Mouse (Mus musculus): ENCODE data around the gene Sae1. TPM values are rescaled to one million over a fixed set of nuclear protein-coding genes. Genes with fewer than 3 reads are reported as not detected.

Gene Sae1
- 100 to 1,000 TPM; 106 to 115 TPM for total RNA-seq (2021)
- long read RNA-seq, transcript Sae1-201 (9 exons, 1,875 nt): major isoform, 179 of 195 reads
- long read RNA-seq, partial matches to known transcripts: 6 of 195 reads
- long read RNA-seq, other reads (novel, unspliced or antisense): 8 of 195 reads

DNA sequence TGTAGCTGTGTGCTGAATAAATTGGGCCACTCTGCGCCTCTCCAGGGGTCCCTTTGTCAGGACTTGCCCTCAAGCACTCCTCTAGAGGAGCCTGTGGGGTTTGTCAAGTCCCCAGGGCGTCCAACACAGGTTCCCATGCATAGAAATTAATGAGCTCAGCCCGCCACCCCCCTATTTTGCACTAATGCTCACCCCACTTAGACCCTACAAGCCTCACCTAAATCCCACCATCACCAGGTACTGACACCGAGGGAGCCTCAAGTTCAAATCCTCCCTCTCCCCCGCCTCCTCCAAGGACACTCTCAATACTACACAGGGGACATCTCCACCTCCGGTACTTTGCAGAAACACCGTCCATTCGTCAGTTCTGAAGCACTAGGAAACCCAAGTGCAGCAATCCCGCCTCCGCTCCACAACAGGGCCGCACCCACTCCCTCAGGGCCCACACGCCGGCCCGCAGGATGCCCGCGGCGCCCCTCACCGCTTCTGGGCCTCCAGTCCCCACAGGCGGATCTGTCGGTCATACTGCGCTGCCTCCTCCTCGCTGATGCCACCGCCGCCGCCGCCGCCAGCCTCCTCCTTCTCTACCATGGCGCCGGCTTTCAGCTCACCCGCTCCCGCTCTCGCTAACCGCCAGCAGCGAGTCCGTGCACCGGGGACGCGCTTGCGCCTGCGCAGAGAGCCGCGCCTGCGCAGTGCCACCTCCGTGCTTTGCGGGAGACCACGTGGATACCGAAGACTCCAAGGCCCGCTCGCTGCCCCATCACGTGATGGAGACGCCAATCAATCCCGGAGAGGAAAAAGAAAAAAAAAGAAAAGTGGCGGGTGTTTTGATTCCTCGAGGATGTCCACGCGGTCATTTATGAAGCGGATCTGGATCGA is at the start of gene Sae1:
Gene Sae1, minus strand, starts transcription at position 647 of the 882 bp plus-strand sequence.
- peak; percentile 97 for DNase-seq (ENCODE audit: low spot score in 2 of 2)

DNA sequence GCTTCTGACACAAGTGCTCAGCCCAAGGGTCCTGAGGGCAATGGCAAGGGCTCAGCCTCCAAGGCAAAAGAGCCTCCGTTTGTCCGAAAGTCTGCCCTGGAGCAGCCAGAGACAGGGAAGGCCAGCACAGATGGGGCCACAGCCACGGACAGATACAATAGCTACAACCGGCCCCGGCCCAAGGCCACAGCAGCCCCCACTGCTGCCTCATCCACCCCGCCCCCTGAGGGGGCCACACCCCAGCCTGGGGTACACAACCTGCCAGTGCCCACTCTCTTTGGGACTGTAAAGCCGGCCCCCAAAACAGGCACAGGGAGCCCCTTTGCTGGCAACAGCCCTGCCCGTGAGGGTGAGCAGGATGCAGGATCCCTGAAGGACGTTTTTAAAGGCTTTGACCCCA is 47.5 kb upstream of the Sae1 start:
- DNase-seq (ENCODE audit: low spot score in 2 of 2): no peak

DNA sequence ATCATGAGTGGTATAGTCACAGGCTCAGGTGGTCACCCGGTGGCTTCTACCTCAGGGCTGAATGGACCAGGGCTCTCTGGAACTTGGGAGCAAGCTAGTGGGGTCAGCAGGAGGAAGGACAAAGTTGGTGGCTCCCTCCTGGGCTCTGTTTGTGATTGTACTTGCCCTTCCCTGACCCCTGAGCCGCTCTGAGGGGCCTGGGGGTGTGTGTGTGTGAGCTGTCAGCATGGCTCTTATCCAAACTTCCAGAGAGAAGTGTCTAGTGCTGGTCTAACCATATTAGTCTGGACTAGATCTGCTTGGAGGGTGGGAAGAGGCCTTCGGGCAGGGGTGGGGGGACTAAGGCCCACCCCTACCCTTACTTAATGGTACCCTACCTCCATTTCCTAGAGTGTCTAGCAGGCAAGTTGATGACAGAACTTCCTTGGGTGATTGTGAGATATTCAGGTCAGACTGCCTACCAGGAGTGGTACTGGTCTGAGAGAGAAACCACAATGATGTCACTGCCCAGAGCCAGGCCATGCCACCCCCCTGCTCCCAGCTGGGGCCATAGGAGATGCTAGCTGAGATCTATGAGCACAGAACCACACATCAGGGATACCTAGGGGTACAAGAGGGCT is 45.9 kb upstream of the Sae1 start:
- DNase-seq (ENCODE audit: low spot score in 2 of 2): no peak

DNA sequence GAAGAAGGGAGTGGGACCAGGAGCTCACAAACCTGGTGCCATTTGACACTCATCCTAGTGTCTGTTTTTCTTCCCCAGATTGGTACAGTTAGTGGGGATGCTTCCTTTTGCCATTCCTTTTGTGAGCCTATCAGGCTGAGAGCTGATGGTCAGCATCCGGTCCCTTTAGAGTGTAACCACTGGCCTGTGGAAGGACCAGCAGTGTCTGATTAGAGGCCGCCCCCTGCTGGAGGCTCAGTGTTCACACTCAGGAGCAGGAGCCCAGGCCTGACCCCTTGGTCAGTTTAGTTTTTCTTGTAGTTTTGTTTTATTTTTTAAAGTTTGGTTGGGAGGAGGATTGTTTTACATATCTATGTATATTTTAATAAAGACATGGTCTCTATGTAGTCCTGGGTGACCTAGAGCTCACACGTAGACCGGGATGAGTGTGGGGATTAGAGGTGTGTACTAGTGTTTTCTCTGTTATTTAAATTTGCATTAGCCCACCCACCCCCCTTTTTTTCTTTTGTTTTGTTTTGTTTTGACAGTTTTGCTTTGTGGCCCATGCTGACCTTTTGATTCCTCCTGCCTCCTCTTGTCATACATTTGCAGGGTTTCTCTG is 38.6 kb upstream of the Sae1 start:
- peak; percentile 71 to 79 for DNase-seq (ENCODE audit: low spot score in 2 of 2)

DNA sequence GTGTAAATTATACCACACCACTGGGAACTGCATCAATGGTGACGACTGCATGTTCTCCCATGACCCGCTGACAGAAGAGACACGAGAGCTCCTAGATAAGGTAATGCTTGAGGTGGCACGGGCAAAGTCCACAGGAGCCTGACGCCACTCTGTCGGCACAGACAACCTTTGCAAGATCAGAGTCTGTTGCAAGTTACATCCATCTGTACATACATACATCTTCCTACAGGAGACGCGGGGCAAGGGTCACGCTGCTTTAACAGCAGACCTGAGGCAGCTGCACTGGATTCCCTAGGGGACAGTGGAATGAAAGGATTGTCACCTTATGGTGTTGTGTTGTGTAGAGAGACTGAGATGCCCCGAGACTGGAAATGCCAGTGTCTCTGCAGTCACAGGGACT is 38.1 kb upstream of the Sae1 start:
- no peak for DNase-seq (ENCODE audit: low spot score in 2 of 2)

DNA sequence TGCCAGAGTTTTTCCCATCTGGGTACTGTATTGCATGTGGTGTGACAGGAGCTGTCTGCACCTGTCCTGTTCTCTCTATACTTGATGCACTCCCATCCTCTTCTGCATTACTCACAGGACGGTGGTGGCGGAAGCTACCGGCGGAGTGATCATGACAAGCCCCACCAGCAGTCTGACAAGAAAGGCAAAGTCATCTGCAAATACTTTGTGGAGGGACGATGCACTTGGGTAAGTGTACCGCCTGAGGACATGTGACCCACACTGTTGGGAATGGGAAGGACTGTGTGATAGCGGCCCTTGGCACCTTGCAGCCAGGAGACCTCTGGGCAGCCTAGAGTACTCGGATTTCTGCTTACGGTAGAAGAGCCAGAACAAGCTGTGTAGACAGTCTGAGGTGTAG is 36.1 kb upstream of the Sae1 start:
- no peak for DNase-seq (ENCODE audit: low spot score in 2 of 2)

DNA sequence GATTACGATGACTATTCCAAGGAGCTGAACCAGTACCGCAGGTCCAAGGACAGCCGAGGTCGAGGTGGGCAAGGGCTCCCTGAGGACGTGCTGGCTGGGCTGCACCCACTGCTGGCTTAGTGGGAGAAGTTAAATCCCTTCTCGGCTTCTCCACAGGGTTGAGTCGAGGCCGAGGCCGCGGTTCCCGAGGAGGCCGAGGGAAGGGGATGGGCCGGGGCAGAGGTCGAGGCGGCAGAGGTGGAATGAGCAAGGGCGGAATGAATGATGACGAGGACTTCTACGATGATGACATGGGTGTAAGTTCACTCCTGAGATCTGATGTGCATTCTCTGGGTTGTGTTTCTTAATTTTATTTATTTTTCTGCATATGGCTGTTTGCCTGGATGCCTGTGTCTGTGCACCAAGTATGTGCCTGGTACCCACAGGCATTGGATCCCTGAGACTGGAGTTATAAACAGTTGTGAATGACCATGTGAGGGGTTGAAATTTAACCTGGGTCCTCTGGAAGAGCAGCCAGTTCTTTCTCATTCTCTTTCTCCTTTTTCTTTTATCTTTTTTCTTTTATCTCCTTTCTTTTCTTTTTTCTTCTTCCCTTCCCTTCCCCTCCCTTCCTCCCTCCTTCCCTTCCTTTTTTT is 34.7 kb upstream of the Sae1 start:
- no peak for DNase-seq (ENCODE audit: low spot score in 2 of 2)

DNA sequence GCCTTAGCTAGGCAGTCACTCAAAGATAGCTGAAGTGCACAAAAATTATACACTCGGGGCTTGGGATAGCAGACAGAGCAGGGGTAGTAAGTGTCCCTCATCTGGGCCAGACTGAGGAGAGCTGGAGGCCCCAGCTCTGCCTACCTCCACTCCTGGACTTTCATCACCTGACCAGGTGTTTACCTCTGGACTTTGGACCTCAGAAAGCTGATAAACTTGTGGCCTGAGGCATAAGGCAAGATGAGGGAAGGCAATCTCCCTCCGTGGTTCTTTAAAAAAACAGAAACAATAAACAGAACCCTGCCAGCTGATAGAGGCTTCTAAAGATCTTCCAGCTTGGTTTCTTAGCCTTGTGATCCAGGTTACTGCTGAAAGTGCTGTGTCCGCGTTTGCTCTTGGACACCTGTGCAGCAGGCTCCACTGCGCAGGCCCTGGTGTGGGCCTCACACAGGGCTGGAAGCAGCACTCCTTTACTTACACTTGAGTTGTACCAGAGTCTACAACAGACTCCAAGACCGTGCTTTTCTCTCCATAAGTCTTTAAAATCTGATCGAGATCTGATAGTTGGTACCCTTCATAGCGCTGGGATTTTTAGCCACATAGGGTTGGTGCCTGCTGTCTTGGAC is 33.0 kb upstream of the Sae1 start:
- DNase-seq (ENCODE audit: low spot score in 2 of 2): no peak

DNA sequence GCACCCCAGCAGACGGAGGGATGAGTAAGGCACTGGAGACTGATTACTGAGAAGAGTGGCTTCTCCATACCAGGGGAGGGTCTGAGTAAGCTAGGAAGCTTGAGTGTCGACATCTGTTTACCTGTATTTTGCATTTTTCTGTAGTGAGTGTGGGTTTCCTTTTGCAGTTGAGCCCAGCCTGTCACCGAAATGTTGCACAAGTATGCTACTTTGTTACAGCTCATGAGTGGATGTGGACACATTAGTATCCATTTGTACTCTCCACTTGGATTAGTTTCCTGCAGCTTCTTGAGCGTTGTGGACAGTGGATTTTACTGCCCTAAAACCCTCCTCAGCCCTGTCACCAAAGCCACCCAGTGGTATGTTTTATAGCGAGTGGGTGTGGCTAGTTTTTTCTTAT is 31.1 kb upstream of the Sae1 start:
- no peak for DNase-seq (ENCODE audit: low spot score in 2 of 2)

DNA sequence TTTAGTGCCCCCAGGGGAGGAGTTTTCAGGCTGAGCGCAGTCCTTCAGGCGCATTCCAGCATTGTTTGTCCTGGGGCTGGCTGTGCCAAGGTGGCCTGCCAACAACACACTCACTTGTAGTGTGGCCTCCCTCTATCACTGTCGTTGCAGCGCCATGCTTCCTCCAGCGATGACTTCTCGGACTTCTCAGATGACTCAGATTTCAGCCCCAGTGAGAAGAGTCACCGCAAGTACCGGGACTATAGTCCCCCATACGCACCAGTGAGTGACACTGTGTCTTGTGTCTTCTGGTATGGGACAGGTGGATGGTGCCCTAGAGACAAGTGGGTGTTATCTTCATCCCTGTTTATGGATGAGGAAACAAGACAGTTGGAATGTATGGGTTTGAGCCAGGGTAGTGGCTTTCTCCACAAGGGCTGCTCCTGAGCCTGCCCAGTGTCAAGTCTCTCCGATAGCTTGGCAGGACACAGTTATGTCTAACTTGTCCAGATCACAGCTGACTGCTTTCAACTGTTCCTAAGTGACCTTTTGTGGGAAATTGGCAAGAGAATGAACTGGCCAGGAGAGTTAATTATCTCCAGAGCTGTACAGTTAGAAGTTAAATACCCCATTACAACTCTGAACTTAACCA is 29.6 kb upstream of the Sae1 start:
- DNase-seq (ENCODE audit: low spot score in 2 of 2): no peak

DNA sequence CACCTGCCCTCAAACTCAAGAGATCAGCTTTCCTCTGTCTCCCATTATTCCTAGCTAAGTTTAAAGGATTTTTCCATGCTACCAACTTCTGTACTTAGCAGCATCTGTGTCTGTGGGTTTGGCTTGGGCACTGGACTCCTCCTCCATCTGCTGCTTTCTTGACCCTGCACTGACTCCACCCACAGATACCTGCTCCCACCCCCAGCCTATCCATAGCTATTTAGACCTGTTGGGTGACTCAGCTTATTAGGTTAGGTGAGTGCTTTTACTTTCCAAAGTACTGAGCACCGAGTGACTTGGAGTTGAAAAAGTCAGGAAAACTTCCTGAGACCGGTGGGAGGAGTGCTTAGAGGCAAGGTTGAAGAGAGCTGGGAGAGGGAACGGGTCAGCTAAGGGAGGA is 27.8 kb upstream of the Sae1 start:
- no peak for DNase-seq (ENCODE audit: low spot score in 2 of 2)

DNA sequence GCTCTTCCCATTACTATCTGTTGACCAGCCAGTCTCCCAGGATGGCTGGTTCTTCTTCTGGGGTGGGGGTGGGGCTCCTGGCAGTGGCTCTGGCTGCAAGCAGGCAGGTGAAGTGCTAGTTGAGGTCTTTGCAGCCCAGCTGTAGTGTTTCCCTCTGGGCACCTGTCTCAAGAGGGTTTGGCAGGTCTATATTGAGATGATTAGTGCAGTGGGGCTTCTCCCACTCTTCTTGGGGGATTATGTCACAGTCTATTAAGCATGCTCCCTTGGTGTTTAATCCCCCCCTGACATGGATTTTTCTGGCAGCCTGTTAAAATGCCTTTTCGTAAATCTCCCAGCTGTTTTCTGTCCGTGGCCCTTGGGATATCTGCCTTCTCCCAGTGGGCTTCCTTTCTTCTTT is 25.3 kb upstream of the Sae1 start:
- DNase-seq (ENCODE audit: low spot score in 2 of 2): no peak

DNA sequence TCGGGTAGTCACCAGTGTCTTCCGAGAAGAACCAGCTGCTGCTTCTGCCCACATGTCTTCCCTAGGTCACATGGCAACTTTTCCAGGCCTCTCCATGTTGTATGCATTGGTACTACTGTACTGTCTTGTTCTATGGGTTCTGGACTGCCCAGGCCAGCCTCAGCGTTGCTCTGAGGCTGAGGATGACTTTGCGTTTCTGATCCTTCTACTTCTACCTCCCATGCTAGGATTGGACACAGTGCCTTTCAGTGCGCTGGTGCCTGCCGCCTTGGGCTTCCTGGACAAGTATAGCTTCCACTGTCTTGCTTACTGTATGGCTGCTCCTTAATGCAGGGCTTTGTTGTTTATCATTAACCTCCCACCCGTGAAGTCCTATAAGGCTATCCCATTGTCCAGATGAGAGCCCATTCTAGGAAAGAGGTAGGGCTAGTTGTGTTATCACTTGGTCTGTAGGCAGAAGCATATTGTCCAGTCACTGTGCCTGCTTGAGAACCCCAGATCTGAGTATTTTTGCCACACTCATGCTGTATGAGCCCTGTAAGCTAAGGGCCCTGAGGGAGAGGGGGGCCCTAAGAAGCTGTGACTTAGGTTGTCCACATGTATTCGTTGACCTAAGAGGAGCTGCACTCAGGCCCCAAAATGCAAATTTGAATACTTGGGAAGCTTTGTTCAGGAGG is 24.8 kb upstream of the Sae1 start:
- no peak for DNase-seq (ENCODE audit: low spot score in 2 of 2)

DNA sequence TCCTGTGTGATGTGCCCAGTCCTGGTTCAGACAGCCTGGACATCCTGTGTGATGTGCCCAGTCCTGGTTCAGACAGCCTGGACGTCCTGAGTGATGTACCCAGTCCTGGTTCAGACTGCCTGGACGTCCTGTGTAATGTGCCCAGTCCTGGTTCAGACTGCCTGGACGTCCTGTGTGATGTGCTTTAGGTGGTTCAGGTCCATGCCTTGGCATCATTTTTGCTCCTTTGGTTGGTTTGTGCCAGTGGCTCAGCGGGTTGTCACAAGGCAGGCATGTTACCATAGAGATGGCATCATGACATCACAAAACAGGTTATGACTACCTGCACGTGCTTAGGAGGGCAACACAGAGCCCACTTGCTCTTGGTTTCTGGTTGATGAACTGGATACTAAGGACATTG is 23.5 kb upstream of the Sae1 start:
- DNase-seq (ENCODE audit: low spot score in 2 of 2): no peak

DNA sequence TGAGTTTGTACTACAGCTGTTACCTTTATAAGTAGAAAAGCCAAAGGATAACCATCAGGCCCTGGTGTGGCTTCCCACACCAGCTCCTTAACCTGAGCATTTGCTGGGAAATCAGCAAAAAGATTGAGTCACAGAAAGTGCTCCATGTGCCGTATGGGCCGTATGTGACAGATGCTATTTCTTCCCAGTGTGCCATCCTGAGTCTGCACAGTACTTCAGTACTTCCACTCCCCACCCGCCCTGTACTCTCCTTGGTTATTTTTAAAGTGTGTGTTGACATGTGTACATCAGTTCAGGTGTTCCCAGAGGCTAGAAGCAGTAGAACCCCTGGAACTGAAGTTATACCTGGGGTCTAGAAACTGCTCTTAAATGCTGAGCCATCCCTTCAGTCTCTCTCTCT is 19.4 kb upstream of the Sae1 start:
- no peak for DNase-seq (ENCODE audit: low spot score in 2 of 2)

DNA sequence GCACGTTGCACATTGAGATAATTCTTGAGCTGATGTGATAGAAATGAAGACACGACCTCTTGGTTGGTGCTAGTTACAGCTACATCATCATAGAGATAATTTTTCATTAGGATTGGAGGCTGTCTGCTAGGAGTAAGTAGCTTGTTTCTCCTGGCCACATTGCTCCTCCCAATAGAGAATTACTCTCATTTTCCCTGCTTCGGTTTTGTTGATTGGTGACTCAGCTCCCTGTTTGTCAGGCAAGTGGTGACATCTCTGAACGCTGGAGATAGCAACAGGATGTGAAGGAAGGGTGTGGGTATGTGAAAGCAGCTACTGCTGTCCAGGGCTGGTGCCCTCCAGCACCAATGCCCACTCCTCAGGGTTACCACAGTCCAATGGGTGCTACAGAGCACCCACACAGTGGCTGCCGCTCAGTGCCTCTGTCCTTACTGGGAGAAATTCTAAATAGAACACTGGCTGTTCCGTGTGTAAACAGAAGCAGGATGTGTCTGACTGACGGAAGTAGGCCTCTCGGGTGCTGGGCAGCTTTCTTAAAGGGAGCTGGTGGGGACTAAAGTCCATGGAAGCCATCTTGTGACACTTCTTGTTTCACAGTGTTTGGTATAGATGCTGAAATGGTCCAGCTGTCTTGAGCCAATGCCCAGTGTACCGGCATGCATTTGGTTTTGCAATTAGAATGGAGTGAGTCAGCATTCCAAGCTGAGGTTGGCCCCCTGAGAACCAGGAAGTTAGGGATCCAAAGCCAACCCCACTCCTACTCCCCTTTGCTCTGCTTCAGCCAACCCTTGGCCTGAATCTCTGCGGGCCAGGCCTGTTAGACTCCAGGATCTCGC is 18.1 kb upstream of the Sae1 start:
- DNase-seq (ENCODE audit: low spot score in 2 of 2): peak; percentile 36 to 37

DNA sequence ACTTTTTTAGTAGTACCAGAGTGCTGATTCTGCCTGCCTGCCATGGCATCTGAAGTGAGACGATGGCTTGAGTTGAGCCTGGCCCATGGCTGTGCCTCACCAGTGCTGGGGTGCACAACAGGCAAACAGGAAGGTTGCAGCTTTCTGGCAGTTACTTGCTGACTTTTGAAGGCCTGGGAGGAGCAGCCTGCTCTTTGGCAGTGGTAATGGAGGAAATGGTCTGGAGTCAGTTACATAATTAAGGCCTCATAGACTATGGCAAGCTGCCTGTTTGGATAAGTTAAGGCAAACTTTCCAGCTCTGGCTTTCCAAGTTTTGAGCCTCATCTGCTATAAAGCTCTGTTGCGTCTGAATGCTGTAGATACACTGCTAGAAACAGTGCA is 17.5 kb upstream of the Sae1 start:
- DNase-seq (ENCODE audit: low spot score in 2 of 2): no peak

DNA sequence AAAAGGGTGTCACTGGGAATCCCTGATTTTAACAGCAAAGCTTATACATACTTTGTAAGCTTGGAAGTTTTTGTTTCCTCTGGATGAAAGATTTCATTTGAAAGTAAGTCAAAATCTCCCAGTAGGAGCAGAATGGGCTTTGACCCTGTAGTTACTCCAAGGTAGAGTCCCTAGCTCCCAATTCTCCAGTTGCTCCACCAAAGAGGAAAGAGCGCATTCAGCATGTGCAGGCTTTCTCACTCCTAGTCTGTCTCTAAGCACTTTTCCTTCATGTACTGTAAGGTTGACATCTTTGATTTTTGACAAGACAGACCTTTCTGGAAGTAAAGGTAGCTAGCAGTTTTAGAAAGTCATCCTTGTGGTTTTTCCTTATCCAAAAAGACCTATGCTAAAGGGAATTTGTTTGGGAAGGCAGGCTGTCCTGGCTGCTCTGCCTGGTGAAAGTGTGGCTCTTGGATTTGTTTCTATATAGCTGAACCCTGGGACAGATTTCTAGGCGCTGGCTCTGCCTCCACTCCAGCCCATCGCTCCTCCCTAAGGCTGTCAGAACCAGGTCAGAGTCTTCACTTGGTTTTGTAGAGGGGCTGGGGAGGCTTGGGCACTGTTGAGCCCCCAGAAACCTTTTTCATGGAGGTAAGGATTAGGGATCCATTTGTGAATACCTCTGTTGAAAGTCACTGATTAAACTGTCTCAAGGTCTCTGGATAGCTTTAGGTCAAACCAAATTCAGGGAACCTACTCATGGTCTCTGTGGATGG is 16.9 kb upstream of the Sae1 start:
- no peak for DNase-seq (ENCODE audit: low spot score in 2 of 2)
